Mouse (Mus musculus): ENCODE results near the gene Gna15.

- no peak for TF ChIP-seq CTCF (IDR thresholded peaks at IDR 0.05; ENCODE audit: borderline replicate concordance, extremely low read depth, insufficient read depth, insufficient read length)
- TF ChIP-seq POLR2A (IDR thresholded peaks at IDR 0.05; ENCODE audit: borderline replicate concordance, extremely low read depth, insufficient read depth, insufficient read length, poor library complexity, severe bottlenecking) = no peak
These were observed 10.8 kb upstream of the Gna15 start for GRCm38 (mm10) chr10:81534826-81535225.
